Mouse (Mus musculus) layer of hippocampus, adult 2 months (tissue): ENCODE results near the gene Tstd1. TPM values are rescaled to one million over a fixed set of nuclear protein-coding genes. Genes with fewer than 3 reads are reported as not detected.

Experiments used
- DNase-seq, 2 experiments: peaks; one replicate each; pipeline ENCODE4 v3.0.0; 2022; ENCODE audit warnings: low spot score in 2 of 2
- H3K27ac ChIP-seq: fragments of 200-600 bp; 2 replicates; pipeline ENCODE4 v1.8.1; 2022
- H3K4me3 ChIP-seq: fragments of 200-600 bp; 2 replicates; pipeline ENCODE4 v1.8.1; 2022; ENCODE audit warnings: mild to moderate bottlenecking
- CTCF ChIP-seq: fragments of 200-600 bp; conservative IDR thresholded peaks from 2 replicates; pipeline ENCODE4 v1.8.1; 2022; ENCODE audit warnings: antibody characterized with exemption, mild to moderate bottlenecking, moderate library complexity
- long read RNA-seq, 2 experiments: library from polyadenylated mRNA; stranded (forward); transcript quantifications; one replicate each; pipeline ENCODE4 v2.0.0; 2021; ENCODE audit warnings: borderline mapping rate in 2 of 2
- total RNA-seq, 2 experiments: library from RNA; stranded (reverse); gene quantifications; 2 replicates each; pipeline ENCODE4 v1.2.3; 2021

Gene Tstd1
- 1 to 10 TPM; 4.1 to 5.6 TPM for total RNA-seq
- long read RNA-seq, experiment 1, result 0 reads
- long read RNA-seq, experiment 2, result 0 reads

- no peak within 1 kb of the TSS for H3K4me3 ChIP-seq
- H3K27ac ChIP-seq, result no peak within 1 kb of the TSS
- DNase-seq, result no peak
- TF ChIP-seq CTCF, result no peak
Measured at GRCm38 (mm10) chr1:171418660-171419059, at the start of gene Tstd1. Gene Tstd1 (plus strand): TSS chr1:171418872.

- no peak for DNase-seq
- no peak for TF ChIP-seq CTCF
- no peak within 1 kb of the TSS for H3K4me3 ChIP-seq
- H3K27ac ChIP-seq, result no peak within 1 kb of the TSS
Measured at GRCm38 (mm10) chr1:171369845-171370556, 48.7 kb upstream of the Tstd1 start, which contains the start of gene Nectin4. Gene Nectin4 (plus strand): TSS chr1:171370099.

GRCm38 (mm10) chr1:171372880-171373279, 45.8 kb upstream of the Tstd1 start:
- Histone ChIP-seq H3K27ac (no peak overlapping the region), H3K4me3 (no peak overlapping the region)
- DNase-seq, result no peak
- TF ChIP-seq CTCF, result no peak

GRCm38 (mm10) chr1:171373946-171374345, 44.7 kb upstream of the Tstd1 start:
- no peak overlapping the region for H3K4me3 ChIP-seq
- no peak for DNase-seq
- no peak for TF ChIP-seq CTCF
- no peak overlapping the region for H3K27ac ChIP-seq

GRCm38 (mm10) chr1:171375646-171376097, 43.0 kb upstream of the Tstd1 start:
- no peak for TF ChIP-seq CTCF
- H3K4me3 ChIP-seq, result no peak overlapping the region
- H3K27ac ChIP-seq, result no peak overlapping the region
- DNase-seq, result no peak

GRCm38 (mm10) chr1:171378298-171378697, 40.4 kb upstream of the Tstd1 start:
- TF ChIP-seq CTCF, result no peak
- Histone ChIP-seq H3K27ac (no peak overlapping the region), H3K4me3 (no peak overlapping the region)
- DNase-seq, result no peak

GRCm38 (mm10) chr1:171379935-171380599, 38.6 kb upstream of the Tstd1 start:
- DNase-seq, result peak; percentile 76 to 82
- peak overlapping the region; percentile 70 for H3K27ac ChIP-seq
- peak overlapping the region; percentile 50 for H3K4me3 ChIP-seq
- peak; percentile 85 for TF ChIP-seq CTCF

- H3K27ac ChIP-seq, result no peak overlapping the region
- TF ChIP-seq CTCF, result peak; percentile 49
- no peak for DNase-seq
- H3K4me3 ChIP-seq, result no peak overlapping the region
Measured at GRCm38 (mm10) chr1:171382096-171382620, 36.5 kb upstream of the Tstd1 start.

GRCm38 (mm10) chr1:171384361-171384760, 34.3 kb upstream of the Tstd1 start:
- DNase-seq, result no peak
- no peak for TF ChIP-seq CTCF
- Histone ChIP-seq H3K27ac (no peak overlapping the region), H3K4me3 (no peak overlapping the region)

GRCm38 (mm10) chr1:171385171-171385570, 33.5 kb upstream of the Tstd1 start:
- H3K27ac ChIP-seq, result no peak overlapping the region
- peak; percentile 18; the same call in 1 of the 2 replicates for TF ChIP-seq CTCF
- no peak overlapping the region for H3K4me3 ChIP-seq

GRCm38 (mm10) chr1:171387099-171387498, 31.6 kb upstream of the Tstd1 start:
- DNase-seq, result no peak
- TF ChIP-seq CTCF, result peak; percentile 62
- no peak overlapping the region for H3K4me3 ChIP-seq
- no peak overlapping the region for H3K27ac ChIP-seq

More at GRCm38 (mm10) chr1:171385171-171385570, 33.5 kb upstream of the Tstd1 start:
- DNase-seq, result no peak

- Histone ChIP-seq H3K27ac (peak within 1 kb of the TSS; percentile 39; the same call in 1 of the 2 replicates), H3K4me3 (no peak within 1 kb of the TSS)
- peak in 1 of 2 experiments; percentile 24 for DNase-seq
- no peak for TF ChIP-seq CTCF
Measured at GRCm38 (mm10) chr1:171388376-171389102, 30.1 kb upstream of the Tstd1 start, which contains the start of gene Arhgap30. Gene Arhgap30 (plus strand): TSS chr1:171388954.
